Mouse (Mus musculus): ENCODE measurements at regions not wholly inside any gene's neighbourhood (a gene's known extent, or its start where the extent isn't known, plus 50 kb on each side); places are given as distances from the start of the nearest gene placed in this dataset.
A peak's percentile ranks its signal among the peaks of the same experiment; 100 is the strongest.

DNA sequence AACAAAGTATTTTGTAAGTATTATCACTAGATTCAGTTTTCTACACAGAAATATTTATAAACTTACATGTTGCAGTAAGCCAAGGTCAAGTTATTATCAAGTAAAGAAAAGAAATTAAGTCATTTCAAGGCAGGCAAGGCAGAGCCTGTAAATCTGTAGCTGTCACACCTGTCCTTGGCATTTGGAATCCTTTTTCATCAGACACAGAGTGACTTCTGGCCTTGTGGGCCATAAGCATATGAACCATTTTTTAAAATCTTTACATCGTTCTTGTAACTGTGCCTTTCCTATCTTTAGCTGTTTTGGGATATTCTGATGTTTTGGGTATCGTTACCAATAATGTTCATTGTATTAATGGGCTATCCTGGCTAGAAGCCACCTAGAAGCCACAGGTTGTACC lies 76.7 kb upstream of the Frmd4a start:
- no peak for DNase-seq (ENCODE audit: low spot score)

DNA sequence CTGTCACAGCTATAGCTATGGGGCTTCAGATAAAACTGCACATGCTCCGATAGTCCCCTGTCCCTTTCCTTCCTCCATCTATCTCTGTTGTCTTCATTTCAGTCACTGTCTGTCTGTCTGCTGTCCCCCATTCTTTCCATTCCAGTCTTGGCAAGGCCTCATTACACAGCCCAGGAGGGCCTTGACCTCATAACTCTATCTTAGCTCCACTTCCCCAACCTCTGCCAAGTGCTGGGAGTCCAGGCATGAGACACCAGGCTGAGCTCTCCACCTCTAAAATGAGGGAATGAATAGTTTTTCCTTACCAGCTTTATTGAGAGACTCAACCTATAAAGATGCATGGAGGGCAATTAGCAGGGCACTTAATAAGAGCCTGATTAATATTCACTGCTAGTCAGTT lies 76.0 kb upstream of the Frmd4a start:
- no peak for DNase-seq (ENCODE audit: low spot score)

DNA sequence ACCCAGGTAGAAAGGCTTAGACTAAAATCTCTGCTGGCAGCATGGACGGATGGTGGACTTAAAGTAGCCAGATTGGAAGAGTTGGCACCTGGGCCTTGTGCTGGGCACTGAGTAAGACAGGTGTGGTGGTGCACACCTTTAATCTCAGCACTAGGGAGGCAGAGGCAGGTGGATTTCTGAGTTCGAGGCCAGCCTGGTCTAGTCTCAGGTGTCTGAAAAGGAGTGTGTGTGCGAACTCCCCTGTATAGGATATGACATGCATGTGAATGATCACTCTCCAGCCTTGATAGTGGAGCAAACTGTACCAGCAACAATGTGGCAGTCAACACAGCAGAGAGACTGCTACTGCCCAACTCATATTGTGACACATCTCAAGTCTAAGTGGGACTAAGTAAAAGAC lies 70.1 kb upstream of the Frmd4a start:
- no peak for DNase-seq (ENCODE audit: low spot score)

DNA sequence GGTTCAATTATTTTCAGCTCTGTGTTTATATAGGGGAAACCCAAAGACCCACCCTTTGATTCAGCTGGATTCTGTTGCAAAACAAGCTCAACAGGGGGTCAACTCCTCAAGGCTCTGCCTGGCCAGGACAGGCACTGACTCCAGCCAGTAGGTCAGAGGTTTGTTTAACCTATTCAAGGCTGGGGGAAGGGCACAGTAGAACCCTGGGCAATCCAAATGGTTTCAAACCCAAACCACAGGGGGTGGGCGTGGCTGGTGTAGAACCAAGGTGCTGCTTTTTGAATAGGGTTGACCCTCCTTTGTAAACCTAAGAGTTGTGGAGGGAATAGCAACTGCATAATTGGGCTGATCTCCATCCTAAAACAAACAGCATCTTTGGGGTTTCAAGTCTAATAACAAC lies 69.2 kb upstream of the Frmd4a start:
- DNase-seq (ENCODE audit: low spot score) = no peak

DNA sequence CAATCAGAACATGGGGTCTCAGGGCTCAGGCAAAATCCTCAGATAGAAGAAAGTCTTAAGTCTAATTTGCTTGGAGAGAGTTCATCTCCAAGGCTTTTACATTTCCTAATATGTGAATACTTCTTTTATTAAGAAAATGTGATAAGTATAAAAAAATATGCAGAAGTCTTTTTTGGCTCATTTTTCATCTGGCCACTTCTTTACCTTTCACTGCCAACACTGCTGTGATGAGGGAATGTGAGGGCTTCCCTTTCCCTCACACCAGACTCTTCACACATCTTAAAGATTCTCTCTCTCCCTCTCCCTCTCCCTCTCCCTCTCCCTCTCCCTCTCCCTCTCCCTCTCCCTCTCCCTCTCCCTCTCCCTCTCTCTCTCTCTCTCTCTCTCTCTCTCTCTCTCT lies 60.0 kb upstream of the Frmd4a start:
- no peak for DNase-seq (ENCODE audit: low spot score)

DNA sequence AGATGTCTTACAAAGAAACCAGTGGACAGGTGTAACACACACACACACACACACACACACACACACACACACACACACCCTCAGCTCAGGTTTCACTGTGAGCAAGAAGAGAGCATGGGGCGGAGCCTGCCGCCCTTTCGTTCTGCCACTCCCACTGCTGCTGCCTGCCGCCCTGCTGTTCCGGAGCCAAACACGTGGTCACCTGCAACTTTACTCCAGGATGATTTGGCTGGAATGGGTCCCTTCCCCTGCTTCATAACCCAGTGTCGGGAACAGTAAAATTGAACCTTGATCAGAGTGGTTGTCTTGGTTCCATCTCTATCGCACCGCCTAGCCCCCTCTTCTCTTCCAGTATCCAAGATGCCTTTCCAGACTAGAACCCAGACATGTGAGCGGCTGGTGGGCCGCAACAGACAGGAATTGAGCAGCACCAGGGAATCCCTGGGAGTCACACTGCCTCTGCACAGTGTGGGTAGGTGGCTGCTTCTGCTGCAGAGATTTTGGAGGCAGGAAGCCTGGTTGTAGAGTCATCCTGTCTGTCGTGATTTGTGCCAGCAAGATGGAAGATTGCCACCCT lies 59.4 kb upstream of the Frmd4a start:
- DNase-seq (ENCODE audit: low spot score) = peak; percentile 5

DNA sequence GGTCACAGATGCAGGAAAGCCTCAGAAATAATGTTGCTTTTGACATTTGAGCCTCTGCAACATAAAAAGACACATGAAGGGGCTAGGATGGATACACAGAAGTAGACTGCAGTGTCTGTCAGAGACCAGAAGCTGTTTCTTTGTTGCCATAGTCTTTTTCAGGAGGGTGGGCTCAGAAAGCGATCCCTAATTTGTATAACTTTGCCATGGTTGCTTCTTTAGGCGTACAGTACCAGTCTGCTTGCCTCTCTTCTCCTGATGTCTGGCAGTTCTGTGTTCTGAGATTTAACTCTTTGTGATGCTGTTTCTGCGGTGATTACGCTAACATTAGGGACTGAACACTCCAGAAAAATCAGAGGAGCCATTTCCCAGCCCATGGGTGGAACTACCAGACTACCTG lies 58.8 kb upstream of the Frmd4a start:
- DNase-seq (ENCODE audit: low spot score) = no peak

DNA sequence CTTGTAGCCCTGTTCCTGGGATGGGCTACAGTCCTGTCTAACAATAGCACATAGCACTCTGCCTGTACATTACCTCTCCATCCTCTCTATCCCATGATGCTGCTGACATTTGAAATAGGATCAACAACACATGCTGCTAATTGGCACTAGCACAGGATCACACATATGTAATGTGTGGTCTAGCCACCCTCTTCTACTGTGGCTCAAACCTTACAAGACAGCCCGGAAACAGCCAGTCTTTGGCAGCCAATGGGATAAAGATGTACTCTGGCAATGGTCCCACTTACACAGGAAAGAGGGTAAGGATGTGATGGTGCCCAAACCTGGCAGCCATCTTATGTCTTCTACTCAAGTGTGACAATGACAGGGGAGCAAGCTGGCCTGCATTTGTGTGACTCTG lies 58.3 kb upstream of the Frmd4a start:
- DNase-seq (ENCODE audit: low spot score) = no peak

DNA sequence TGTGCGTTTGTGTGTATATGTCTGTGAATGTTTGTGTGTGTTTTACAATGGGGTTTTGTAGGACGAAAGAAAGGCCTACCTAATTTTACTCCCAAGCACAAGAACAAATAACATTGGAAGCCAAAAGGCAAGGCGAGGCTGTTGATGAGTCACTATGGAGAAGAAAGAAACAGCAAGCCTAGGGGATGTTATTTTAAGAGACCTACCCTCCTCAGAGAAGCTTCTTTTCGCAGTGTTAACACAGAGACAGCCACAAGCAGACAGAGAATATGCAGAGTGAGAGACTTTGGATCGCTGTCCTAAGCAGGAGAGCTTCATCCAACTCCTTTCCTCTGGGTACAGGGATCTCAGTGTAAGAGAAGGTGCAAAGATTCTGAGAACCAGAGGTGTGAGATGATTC lies 57.3 kb upstream of the Frmd4a start:
- DNase-seq (ENCODE audit: low spot score) = no peak

DNA sequence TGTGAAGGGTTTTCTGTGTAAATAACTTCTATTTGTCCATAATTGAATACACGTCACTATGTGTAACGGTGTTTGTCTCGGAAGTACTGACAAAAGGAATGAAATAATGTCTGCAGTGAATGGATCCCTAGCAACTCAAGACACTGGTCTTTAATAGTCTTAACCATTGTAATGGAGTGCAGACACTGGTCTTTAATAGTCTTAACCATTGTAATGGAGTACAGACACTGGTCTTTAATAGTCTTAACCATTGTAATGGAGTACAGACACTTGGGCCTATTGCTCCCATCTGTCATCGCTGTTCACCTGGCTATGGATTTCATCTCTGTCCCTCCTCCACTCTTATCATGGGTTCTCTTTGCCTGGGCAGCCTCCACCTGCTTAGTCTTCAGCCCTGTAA lies 53.2 kb upstream of the Frmd4a start:
- DNase-seq (ENCODE audit: low spot score) = no peak

Measured in ovary, postnatal 14 days (tissue).